Mouse (Mus musculus): ENCODE data around the gene Mmgt2. TPM values are rescaled to one million over a fixed set of nuclear protein-coding genes. Genes with fewer than 3 reads are reported as not detected.
A peak's percentile ranks its signal among the peaks of the same experiment; 100 is the strongest.
"Not testable (repeated sequence)": the region's sequence is repeated elsewhere in the genome, so short reads cannot be mapped to it uniquely, and the experiment has no call there.

The Mmgt2 gene
- polyA plus RNA-seq, 1 experiment from 2014 or later, result 44.4 TPM

DNA sequence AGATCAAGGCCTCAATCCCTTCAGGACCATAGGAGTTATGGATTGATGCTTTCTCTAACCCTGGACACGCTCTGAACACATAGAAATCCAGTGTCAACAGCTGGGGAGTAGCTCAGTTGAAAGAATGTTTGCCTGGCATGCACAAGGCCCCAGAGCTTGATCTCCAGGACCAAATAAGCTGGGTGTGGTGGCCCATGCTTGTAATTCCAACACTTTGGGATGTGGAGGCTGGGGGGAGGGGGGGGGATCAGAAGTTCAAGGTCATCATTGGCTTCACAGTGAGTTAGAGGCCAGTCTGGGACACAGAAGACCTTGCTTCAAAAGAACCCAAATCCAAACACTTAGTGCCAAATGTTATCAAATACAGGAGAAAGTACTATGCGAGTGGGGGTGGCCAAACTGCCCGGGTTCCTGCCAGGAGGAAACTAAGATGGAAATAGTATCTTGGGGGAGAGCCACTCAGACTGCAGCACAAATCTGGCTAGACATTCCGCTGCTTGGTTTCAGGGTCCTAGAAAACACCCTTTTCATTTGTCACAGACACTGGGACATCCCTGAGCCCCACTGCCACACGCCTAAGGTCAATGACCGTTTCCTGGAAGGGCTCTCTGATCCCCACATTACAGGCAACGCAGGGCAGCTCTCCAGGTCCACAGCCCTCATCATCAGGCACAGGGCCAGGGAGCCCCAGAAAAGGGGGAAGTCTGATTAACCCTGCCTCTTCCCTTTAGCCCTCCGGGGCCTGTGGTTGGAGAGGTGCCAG is 2.6 kb upstream of the Mmgt2 start:
- no peak for ATAC-seq (replicated peaks; ENCODE audit: insufficient number of reproducible peaks, low FRiP score, low TSS enrichment, low read depth)
- H3K4me1 ChIP-seq (ENCODE audit: control insufficient read depth, insufficient read depth, low read length), result peaks cover 7% of the 10 kb centered on the region
- no peaks in the 10 kb centered on the region for H3K27me3 ChIP-seq (ENCODE audit: control insufficient read depth, insufficient read depth, low read length)
- peak overlapping the region; percentile 5 for H3K9ac ChIP-seq (replicated peaks; ENCODE audit: low read length)
- 31% methylated on average over 8 of the region's 8 CpGs for WGBS
- H3K27ac ChIP-seq (replicated peaks; ENCODE audit: low read depth, low read length), result no peak overlapping the region; the same call in 1 of the 2 replicates
- H3K9me3 ChIP-seq (replicated peaks; ENCODE audit: control insufficient read depth, low read length), result no peaks in the 10 kb centered on the region
- peak overlapping the region; percentile 17 for H3K4me3 ChIP-seq (ENCODE audit: low read depth, low read length)
- peak overlapping the region; percentile 32 for H3K4me2 ChIP-seq (ENCODE audit: low read depth, low read length)
- no peaks in the 10 kb centered on the region for H3K36me3 ChIP-seq (replicated peaks; ENCODE audit: control insufficient read depth, insufficient read depth, low read depth, low read length)
- peak; percentile 41 for DNase-seq (ENCODE audit: low spot score)

DNA sequence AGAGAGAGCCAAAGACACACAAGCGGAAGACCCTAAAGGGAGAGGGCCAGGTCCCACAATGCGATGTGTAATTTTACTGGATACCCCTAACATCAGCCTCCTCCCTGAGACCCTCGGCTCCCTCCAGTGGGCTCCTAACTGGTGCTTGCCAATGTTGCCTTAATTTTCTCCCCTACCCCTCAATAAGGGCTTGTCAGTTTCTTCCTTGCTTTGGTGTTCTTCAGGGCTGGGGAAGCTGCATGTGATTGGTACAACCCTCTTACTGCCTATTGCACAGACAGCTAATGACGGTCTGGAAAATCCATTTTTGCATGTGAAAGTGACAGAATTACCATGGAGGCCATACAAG is 2.0 kb upstream of the Mmgt2 start:
- peak overlapping the region; percentile 5 for H3K9ac ChIP-seq (replicated peaks; ENCODE audit: low read length)
- no peaks in the 10 kb centered on the region for H3K9me3 ChIP-seq (replicated peaks; ENCODE audit: control insufficient read depth, low read length)
- WGBS, result 59% methylated on average over 4 of the region's 4 CpGs
- no peaks in the 10 kb centered on the region for H3K36me3 ChIP-seq (replicated peaks; ENCODE audit: control insufficient read depth, insufficient read depth, low read depth, low read length)
- H3K27me3 ChIP-seq (ENCODE audit: control insufficient read depth, insufficient read depth, low read length), result no peaks in the 10 kb centered on the region
- ATAC-seq (replicated peaks; ENCODE audit: insufficient number of reproducible peaks, low FRiP score, low TSS enrichment, low read depth) (no peak), DNase-seq (ENCODE audit: low spot score) (no peak)
- peaks cover 7% of the 10 kb centered on the region for H3K4me1 ChIP-seq (ENCODE audit: control insufficient read depth, insufficient read depth, low read length)
- no peak overlapping the region for H3K27ac ChIP-seq (replicated peaks; ENCODE audit: low read depth, low read length)
- H3K4me2 ChIP-seq (ENCODE audit: low read depth, low read length), result peak overlapping the region; percentile 32
- H3K4me3 ChIP-seq (ENCODE audit: low read depth, low read length), result peak overlapping the region; percentile 79

DNA sequence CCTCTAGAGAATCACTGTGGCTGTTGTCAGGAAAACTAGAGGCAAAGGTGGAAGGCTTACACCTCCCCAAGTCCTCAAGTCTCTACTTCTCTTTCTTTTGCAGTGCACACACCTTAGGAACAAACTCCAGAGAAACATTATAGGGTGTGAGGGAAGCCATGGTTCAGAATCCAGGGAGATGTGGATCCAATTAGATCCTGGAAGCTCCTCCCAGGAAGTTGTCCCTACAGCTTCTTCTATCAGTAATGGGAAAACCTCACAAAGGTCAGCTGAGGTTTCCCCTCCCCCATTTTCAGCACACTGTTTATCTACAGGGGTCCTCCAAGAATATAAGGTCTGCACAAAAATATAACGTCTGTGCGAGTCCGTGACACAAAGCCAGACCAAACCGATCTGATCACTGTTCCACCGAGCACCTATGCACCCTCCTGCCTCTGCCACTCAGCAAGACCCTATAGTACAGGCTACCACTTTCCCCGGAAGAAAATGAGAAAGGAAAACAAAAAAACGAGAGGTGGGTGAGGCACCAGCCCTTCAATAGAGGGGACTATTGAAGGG is 1.4 kb upstream of the Mmgt2 start:
- DNase-seq (ENCODE audit: low spot score) (no peak), ATAC-seq (replicated peaks; ENCODE audit: insufficient number of reproducible peaks, low FRiP score, low TSS enrichment, low read depth) (0 out of 2 replicates have a peak, but pooled peaks have one; percentile 3)
- no peak overlapping the region for H3K27ac ChIP-seq (replicated peaks; ENCODE audit: low read depth, low read length)

DNA sequence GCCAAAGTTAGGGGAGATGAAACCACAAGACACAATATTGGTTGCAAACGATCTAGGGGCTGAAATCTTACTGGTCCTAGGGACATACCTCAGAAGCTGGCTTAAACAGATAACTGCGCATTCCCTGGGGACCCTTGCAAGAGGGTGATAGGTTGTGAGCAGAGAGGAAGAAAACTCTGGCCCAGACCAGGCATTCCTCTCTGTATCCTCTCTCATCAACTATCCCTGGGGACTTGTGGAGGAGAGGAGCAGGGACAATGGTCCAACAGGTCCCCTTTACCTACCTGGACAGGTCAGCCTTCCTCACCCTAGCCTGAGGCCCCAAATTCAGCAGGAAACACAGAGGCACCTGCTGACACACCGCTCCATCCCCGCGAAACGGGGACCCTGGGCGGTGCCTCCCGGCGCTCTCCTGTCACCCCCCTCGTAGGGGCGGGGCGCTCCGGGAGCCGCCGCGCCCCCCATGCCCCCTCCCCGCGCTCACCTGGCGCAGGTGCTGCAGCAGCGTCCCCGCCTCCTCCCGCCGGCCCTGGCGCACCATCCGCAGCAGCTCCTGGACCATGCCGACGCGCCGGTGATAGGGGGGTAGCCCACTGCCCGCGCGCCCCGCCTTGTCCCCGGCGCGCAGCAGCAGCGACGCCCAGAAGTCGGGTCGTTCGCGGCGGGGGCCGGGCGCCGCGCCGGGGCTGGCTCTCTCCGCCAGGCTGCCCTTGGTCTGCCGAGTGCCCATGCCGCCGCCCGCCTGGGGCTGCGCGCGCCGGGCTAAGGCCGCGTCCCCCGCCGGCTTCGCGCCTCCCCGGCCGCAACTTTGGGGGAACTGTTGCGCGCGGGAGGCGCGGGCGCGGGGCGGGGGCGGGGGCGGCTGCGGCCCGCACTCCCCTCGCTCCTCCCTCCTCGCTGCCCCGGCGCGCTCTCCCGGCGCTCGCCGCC is 538 bp upstream of the Mmgt2 start, which contains the start of gene Lrrc75a:
Gene Lrrc75a (minus strand): TSS at position 863 of the 930 bp plus-strand sequence.
- Histone ChIP-seq H3K27ac (replicated peaks; ENCODE audit: low read depth, low read length) (peak within 1 kb of the TSS; percentile 83), H3K4me1 (ENCODE audit: control insufficient read depth, insufficient read depth, low read length) (peaks cover 7% of the 10 kb centered on the region)

More for the DNA sequence above, 1.4 kb upstream of the Mmgt2 start:
- Histone ChIP-seq H3K27me3 (ENCODE audit: control insufficient read depth, insufficient read depth, low read length) (no peaks in the 10 kb centered on the region), H3K9me3 (replicated peaks; ENCODE audit: control insufficient read depth, low read length) (no peaks in the 10 kb centered on the region), H3K4me1 (ENCODE audit: control insufficient read depth, insufficient read depth, low read length) (peaks cover 7% of the 10 kb centered on the region), H3K9ac (replicated peaks; ENCODE audit: low read length) (no peak overlapping the region; the same call in 1 of the 2 replicates), H3K36me3 (replicated peaks; ENCODE audit: control insufficient read depth, insufficient read depth, low read depth, low read length) (no peaks in the 10 kb centered on the region), H3K4me2 (ENCODE audit: low read depth, low read length) (peak overlapping the region; percentile 96), H3K4me3 (ENCODE audit: low read depth, low read length) (peak overlapping the region; percentile 79)
- 43% methylated on average over 7 of the region's 7 CpGs for WGBS

DNA sequence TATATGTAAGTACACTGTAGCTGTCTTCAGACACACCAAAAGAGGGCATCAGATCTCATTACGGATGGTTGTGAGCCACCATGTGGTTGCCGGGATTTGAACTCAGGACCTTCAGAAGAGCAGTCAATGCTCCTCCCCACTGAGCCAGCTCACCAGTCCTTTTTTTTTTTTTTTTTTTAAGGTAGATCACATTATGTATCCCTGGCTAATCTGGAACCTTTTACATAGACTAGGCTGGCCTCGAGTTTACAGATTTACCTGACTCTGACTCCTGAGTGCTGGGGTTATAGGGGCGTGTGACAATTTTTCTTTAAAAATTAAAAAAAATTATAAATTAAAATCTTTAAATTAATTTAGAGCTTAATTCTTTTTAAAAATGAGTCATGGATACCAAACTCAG is 1.3 kb downstream of the Mmgt2 start:
- not testable (repeated sequence) for DNase-seq (ENCODE audit: low spot score); H3K4me1 ChIP-seq (ENCODE audit: control insufficient read depth, insufficient read depth, low read length); H3K4me3 ChIP-seq (ENCODE audit: low read depth, low read length); H3K27me3 ChIP-seq (ENCODE audit: control insufficient read depth, insufficient read depth, low read length); H3K9me3 ChIP-seq (replicated peaks; ENCODE audit: control insufficient read depth, low read length); H3K4me2 ChIP-seq (ENCODE audit: low read depth, low read length); H3K27ac ChIP-seq (replicated peaks; ENCODE audit: low read depth, low read length); ATAC-seq (replicated peaks; ENCODE audit: insufficient number of reproducible peaks, low FRiP score, low TSS enrichment, low read depth); H3K36me3 ChIP-seq (replicated peaks; ENCODE audit: control insufficient read depth, insufficient read depth, low read depth, low read length); H3K9ac ChIP-seq (replicated peaks; ENCODE audit: low read length)
- 85% methylated on average over 4 of the region's 4 CpGs for WGBS

More for the DNA sequence above, 538 bp upstream of the Mmgt2 start, which contains the start of gene Lrrc75a:
- H3K4me2 ChIP-seq (ENCODE audit: low read depth, low read length), result peak within 1 kb of the TSS; percentile 96
- H3K9me3 ChIP-seq (replicated peaks; ENCODE audit: control insufficient read depth, low read length), result no peaks in the 10 kb centered on the region
- H3K27me3 ChIP-seq (ENCODE audit: control insufficient read depth, insufficient read depth, low read length), result no peaks in the 10 kb centered on the region
- 1% methylated on average over 25 of the region's 86 CpGs for WGBS
- H3K9ac ChIP-seq (replicated peaks; ENCODE audit: low read length), result peak within 1 kb of the TSS; percentile 85
- DNase-seq (ENCODE audit: low spot score) (peak; percentile 30), ATAC-seq (replicated peaks; ENCODE audit: insufficient number of reproducible peaks, low FRiP score, low TSS enrichment, low read depth) (peak; percentile 67)
- H3K36me3 ChIP-seq (replicated peaks; ENCODE audit: control insufficient read depth, insufficient read depth, low read depth, low read length), result no peaks in the 10 kb centered on the region; the same call in 1 of the 2 replicates
- H3K4me3 ChIP-seq (ENCODE audit: low read depth, low read length), result peak within 1 kb of the TSS; percentile 79

DNA sequence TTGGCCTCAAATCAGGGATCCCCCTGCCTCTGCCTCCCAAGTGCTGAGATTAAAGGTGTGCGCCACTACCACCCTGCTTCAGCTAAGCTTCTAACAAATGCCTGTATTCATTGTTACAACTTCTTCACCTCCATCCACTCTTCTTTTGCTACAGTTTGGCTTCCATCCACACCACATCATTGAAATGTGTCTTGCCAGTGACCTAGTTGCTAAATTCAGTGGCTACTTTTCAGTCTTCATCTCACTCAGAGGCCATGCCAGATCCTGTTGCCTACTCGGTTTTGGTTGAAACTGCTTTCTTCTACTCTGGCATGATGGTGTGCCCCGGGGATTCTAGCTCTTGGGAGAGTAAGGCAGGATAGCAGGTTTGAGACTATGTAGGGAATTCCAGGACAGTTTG is 3.1 kb downstream of the Mmgt2 start:
- Histone ChIP-seq H3K27me3 (ENCODE audit: control insufficient read depth, insufficient read depth, low read length) (no peaks in the 10 kb centered on the region), H3K9ac (replicated peaks; ENCODE audit: low read length) (no peak overlapping the region), H3K9me3 (replicated peaks; ENCODE audit: control insufficient read depth, low read length) (no peaks in the 10 kb centered on the region), H3K27ac (replicated peaks; ENCODE audit: low read depth, low read length) (no peak overlapping the region), H3K36me3 (replicated peaks; ENCODE audit: control insufficient read depth, insufficient read depth, low read depth, low read length) (no peaks in the 10 kb centered on the region; the same call in 1 of the 2 replicates), H3K4me2 (ENCODE audit: low read depth, low read length) (no peak overlapping the region), H3K4me3 (ENCODE audit: low read depth, low read length) (no peak overlapping the region), H3K4me1 (ENCODE audit: control insufficient read depth, insufficient read depth, low read length) (peaks cover 4% of the 10 kb centered on the region)
- no peak for DNase-seq (ENCODE audit: low spot score)
- ATAC-seq (replicated peaks; ENCODE audit: insufficient number of reproducible peaks, low FRiP score, low TSS enrichment, low read depth), result no peak
- WGBS, result 89% methylated on average over 3 of the region's 3 CpGs

DNA sequence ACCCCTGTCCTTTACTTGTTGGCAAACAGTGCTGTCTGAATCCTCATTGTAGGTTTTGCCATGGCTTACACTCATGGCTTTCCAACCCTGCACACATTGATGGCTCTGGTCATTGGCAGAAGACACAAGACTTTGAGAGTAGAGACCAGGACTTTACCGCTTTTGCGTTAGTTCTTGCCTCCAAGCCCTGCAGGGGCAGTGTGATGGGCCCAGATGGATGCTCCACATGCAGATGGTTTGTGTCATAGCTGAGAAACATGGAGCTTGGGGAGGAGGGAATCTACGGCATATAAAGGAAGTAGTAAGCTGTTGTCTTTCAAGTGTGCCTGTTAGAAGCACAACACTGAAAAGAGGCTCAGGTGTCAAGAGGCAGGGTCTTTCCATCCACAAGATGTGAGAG is 3.6 kb downstream of the Mmgt2 start:
- Histone ChIP-seq H3K4me2 (ENCODE audit: low read depth, low read length) (no peak overlapping the region), H3K27ac (replicated peaks; ENCODE audit: low read depth, low read length) (no peak overlapping the region), H3K4me3 (ENCODE audit: low read depth, low read length) (no peak overlapping the region), H3K9ac (replicated peaks; ENCODE audit: low read length) (no peak overlapping the region), H3K36me3 (replicated peaks; ENCODE audit: control insufficient read depth, insufficient read depth, low read depth, low read length) (no peaks in the 10 kb centered on the region; the same call in 1 of the 2 replicates), H3K27me3 (ENCODE audit: control insufficient read depth, insufficient read depth, low read length) (no peaks in the 10 kb centered on the region), H3K9me3 (replicated peaks; ENCODE audit: control insufficient read depth, low read length) (no peaks in the 10 kb centered on the region), H3K4me1 (ENCODE audit: control insufficient read depth, insufficient read depth, low read length) (peaks cover under 1% of the 10 kb centered on the region; the same call in 1 of the 2 replicates)
- ATAC-seq (replicated peaks; ENCODE audit: insufficient number of reproducible peaks, low FRiP score, low TSS enrichment, low read depth) (no peak), DNase-seq (ENCODE audit: low spot score) (no peak)
- whole genome bisulfite sequencing, result 88% methylated on average over 3 of the region's 3 CpGs
